Mouse (Mus musculus): ENCODE measurements around the gene Sec11a. TPM values are rescaled to one million over a fixed set of nuclear protein-coding genes. Genes with fewer than 3 reads are reported as not detected.

Gene Sec11a
- total RNA-seq, 1 experiment = 171 TPM

DNA sequence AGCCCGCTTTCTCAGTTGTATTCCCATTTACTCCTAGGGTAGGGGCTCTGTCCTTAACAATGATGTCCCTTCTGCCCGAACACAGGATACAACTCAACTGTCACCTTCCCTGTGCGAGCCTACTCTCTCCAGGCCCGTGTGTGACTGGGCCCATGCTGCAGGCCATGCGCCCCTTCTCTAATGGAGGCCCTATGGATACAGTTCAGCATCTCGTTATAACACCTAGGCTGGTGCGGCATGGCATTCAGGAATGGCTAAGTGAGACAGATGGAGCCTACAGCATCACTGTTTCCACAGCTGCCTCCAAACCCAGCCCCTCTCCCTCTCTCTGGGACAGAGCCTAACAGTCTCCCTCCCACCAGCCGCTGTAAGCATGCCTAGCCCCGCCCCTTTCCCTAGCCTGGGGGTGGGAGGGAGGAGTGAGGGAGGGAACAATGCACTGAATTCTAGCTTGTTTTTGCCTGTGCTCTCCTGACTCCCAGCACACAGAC, 58.5 kb downstream of the Sec11a start:
- TF ChIP-seq ZNF384 (IDR thresholded peaks at IDR 0.05; ENCODE audit: low read depth, low read length) (no peak), ZC3H11A (IDR thresholded peaks at IDR 0.05; ENCODE audit: borderline replicate concordance, low read depth, low read length) (no peak), HCFC1 (IDR thresholded peaks at IDR 0.05; ENCODE audit: borderline replicate concordance, insufficient read depth, low read length) (no peak), MAFK (IDR thresholded peaks at IDR 0.05; ENCODE audit: insufficient read depth, low read depth, low read length) (no peak), CHD2 (IDR thresholded peaks at IDR 0.05; ENCODE audit: low read depth, low read length) (no peak)
- peak overlapping the region in 1 of 2 experiments; percentile 43; a peak in 3 of 4 replicates for H3K4me3 ChIP-seq (ENCODE audit: insufficient read depth in 1 of 2, low read depth in 1 of 2, low read length in 2 of 2, poor library complexity in 1 of 2, severe bottlenecking in 1 of 2)
- in situ Hi-C loops (cut with MboI; ENCODE audit: low sequenced_read_pairs in 2 of 2, unreplicated experiment in 2 of 2) = loop anchor here in 1 of 2 experiments (10.0 kb wide), 2 partner anchors 176 to 266 kb away; no protein-coding TSS in a partner anchor
- H3K9me3 ChIP-seq (ENCODE audit: control insufficient read depth, insufficient read depth, low read depth, low read length) = no peaks in the 10 kb centered on the region
- H3K4me1 ChIP-seq (ENCODE audit: control insufficient read depth in 2 of 2, insufficient read depth in 2 of 2, low read length in 2 of 2, poor library complexity in 1 of 2) = peaks cover 2 to 7% of the 10 kb centered on the region in 2 experiments; a peak in 2 of 4 replicates
- peak; percentile 94 for DNase-seq (ENCODE audit: low read depth, low spot score)
- peaks cover 31% of the 10 kb centered on the region for H3K36me3 ChIP-seq (ENCODE audit: control insufficient read depth, insufficient read depth, low read length, poor library complexity, severe bottlenecking)
- peak overlapping the region; percentile 46 for H3K27ac ChIP-seq (ENCODE audit: insufficient read depth, low read depth, low read length, poor library complexity, severe bottlenecking)
- peak overlapping the region; percentile 20; the same call in 1 of the 2 replicates for H3K9ac ChIP-seq (ENCODE audit: insufficient read depth, low read depth, low read length, poor library complexity, severe bottlenecking)

DNA sequence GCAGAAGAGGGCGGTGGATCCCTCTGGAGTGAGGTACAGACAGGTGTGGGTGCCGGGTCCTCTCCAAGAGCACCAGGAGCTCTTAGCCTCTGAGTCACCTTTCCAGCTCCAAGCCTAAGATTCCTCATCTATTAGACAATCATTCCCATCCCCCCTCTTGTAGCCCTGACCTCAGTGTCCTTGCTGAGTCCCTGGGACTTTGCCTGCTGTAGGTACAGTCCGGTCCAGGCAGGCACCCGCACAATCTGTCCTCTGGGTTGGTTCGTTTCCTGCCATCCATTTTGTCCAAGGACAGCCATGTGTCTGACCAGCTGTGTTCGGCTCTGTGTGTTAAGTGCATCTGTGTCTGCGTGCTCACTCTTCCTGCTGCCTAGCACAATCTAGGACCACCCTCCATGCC, 59.0 kb downstream of the Sec11a start:
- Histone ChIP-seq H3K27ac (ENCODE audit: insufficient read depth, low read depth, low read length, poor library complexity, severe bottlenecking) (peak overlapping the region; percentile 46), H3K4me3 (ENCODE audit: insufficient read depth in 1 of 2, low read depth in 1 of 2, low read length in 2 of 2, poor library complexity in 1 of 2, severe bottlenecking in 1 of 2) (peak overlapping the region in 1 of 2 experiments; percentile 43; a peak in 3 of 4 replicates), H3K9ac (ENCODE audit: insufficient read depth, low read depth, low read length, poor library complexity, severe bottlenecking) (peak overlapping the region; percentile 20; the same call in 1 of the 2 replicates), H3K36me3 (ENCODE audit: control insufficient read depth, insufficient read depth, low read length, poor library complexity, severe bottlenecking) (peaks cover 26% of the 10 kb centered on the region), H3K9me3 (ENCODE audit: control insufficient read depth, insufficient read depth, low read depth, low read length) (no peaks in the 10 kb centered on the region), H3K4me1 (ENCODE audit: control insufficient read depth in 2 of 2, insufficient read depth in 2 of 2, low read length in 2 of 2, poor library complexity in 1 of 2) (peaks cover 0 to 7% of the 10 kb centered on the region in 2 experiments; a peak in 2 of 4 replicates)
- no peak for DNase-seq (ENCODE audit: low read depth, low spot score)
- in situ Hi-C loops (cut with MboI; ENCODE audit: low sequenced_read_pairs in 2 of 2, unreplicated experiment in 2 of 2) = loop anchor here in 1 of 2 experiments (10.0 kb wide), 2 partner anchors 176 to 266 kb away; no protein-coding TSS in a partner anchor
- TF ChIP-seq CHD2 (IDR thresholded peaks at IDR 0.05; ENCODE audit: low read depth, low read length) = no peak

DNA sequence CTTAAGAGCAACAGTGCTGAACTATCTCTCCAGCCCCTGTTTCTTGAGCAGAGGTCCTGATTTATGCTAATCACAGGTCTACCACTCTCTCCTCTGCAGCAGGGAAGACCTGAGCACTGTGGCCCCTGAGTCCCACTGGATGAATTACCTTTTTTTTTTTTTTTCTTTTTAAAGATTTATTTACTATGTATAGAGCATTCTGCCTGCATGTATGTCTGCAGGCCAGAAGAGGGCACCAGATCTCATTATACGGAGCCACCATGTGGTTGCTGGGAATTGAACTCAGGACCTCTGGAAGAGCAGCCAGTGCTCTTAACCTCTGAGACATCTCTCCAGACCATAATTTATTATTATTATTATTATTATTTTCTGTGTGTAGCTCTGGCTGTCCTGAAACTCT, 61.9 kb downstream of the Sec11a start:
- Histone ChIP-seq H3K27ac (ENCODE audit: insufficient read depth, low read depth, low read length, poor library complexity, severe bottlenecking) (no peak overlapping the region), H3K9ac (ENCODE audit: insufficient read depth, low read depth, low read length, poor library complexity, severe bottlenecking) (no peak overlapping the region), H3K36me3 (ENCODE audit: control insufficient read depth, insufficient read depth, low read length, poor library complexity, severe bottlenecking) (peaks cover under 1% of the 10 kb centered on the region; the same call in 1 of the 2 replicates), H3K4me3 (ENCODE audit: insufficient read depth in 1 of 2, low read depth in 1 of 2, low read length in 2 of 2, poor library complexity in 1 of 2, severe bottlenecking in 1 of 2) (no peak overlapping the region), H3K4me1 (ENCODE audit: control insufficient read depth in 2 of 2, insufficient read depth in 2 of 2, low read length in 2 of 2, poor library complexity in 1 of 2) (peaks cover 0 to 7% of the 10 kb centered on the region in 2 experiments; a peak in 2 of 4 replicates), H3K9me3 (ENCODE audit: control insufficient read depth, insufficient read depth, low read depth, low read length) (no peaks in the 10 kb centered on the region)
- DNase-seq (ENCODE audit: low read depth, low spot score) = no peak
- in situ Hi-C loops (cut with MboI; ENCODE audit: low sequenced_read_pairs in 2 of 2, unreplicated experiment in 2 of 2) = loop anchor here in 1 of 2 experiments (10.0 kb wide), 2 partner anchors 179 to 269 kb away; no protein-coding TSS in a partner anchor
- peak; percentile 42; the same call in 1 of the 2 replicates for TF ChIP-seq ZNF384 (IDR thresholded peaks at IDR 0.05; ENCODE audit: low read depth, low read length)
- TF ChIP-seq ZC3H11A (IDR thresholded peaks at IDR 0.05; ENCODE audit: borderline replicate concordance, low read depth, low read length) = no peak

DNA sequence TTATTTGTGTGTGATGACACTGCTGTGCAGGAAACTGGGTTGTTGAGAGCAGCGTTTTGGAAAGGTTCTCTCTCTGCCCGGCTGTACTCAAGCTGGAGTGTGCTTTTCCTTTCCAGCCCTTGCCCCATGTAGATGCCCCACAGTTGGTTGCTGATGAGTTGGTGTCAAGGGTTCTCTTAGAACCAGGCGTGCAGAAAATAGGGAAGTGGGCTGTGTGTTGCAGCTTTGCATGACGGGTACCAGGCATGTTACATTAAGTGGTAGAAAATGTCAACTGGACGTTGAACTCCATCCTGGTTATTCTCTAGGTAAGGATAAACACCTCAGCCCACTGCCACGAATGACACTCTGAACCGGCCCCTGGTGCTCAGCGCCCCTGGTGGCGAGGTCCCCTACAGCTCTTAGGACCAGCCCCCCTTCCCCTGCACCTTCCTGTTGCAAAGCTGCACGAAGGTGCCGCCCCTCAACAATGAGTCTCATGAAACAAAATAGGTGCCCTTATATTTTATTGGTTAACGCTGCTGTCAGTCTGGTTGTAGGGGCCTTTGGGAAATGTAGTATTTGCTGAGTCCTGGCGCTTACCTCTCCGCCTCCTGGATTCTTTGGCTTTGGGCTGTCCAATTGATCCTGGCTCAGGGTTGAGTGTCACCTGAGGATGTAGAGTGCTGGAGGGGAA, 64.6 kb downstream of the Sec11a start:
- no peak overlapping the region for H3K27ac ChIP-seq (ENCODE audit: insufficient read depth, low read depth, low read length, poor library complexity, severe bottlenecking)
- no peaks in the 10 kb centered on the region for H3K9me3 ChIP-seq (ENCODE audit: control insufficient read depth, insufficient read depth, low read depth, low read length)
- TF ChIP-seq CHD2 (IDR thresholded peaks at IDR 0.05; ENCODE audit: low read depth, low read length) (no peak), ZC3H11A (IDR thresholded peaks at IDR 0.05; ENCODE audit: borderline replicate concordance, low read depth, low read length) (no peak), MAFK (IDR thresholded peaks at IDR 0.05; ENCODE audit: insufficient read depth, low read depth, low read length) (no peak), ZNF384 (IDR thresholded peaks at IDR 0.05; ENCODE audit: low read depth, low read length) (no peak), HCFC1 (IDR thresholded peaks at IDR 0.05; ENCODE audit: borderline replicate concordance, insufficient read depth, low read length) (no peak)
- no peak for DNase-seq (ENCODE audit: low read depth, low spot score)
- H3K4me1 ChIP-seq (ENCODE audit: control insufficient read depth in 2 of 2, insufficient read depth in 2 of 2, low read length in 2 of 2, poor library complexity in 1 of 2) = no peaks in the 10 kb centered on the region; a peak in 1 of 4 replicates
- no peaks in the 10 kb centered on the region; the same call in 1 of the 2 replicates for H3K36me3 ChIP-seq (ENCODE audit: control insufficient read depth, insufficient read depth, low read length, poor library complexity, severe bottlenecking)
- H3K9ac ChIP-seq (ENCODE audit: insufficient read depth, low read depth, low read length, poor library complexity, severe bottlenecking) = no peak overlapping the region
- H3K4me3 ChIP-seq (ENCODE audit: insufficient read depth in 1 of 2, low read depth in 1 of 2, low read length in 2 of 2, poor library complexity in 1 of 2, severe bottlenecking in 1 of 2) = no peak overlapping the region
- in situ Hi-C loops (cut with MboI; ENCODE audit: low sequenced_read_pairs in 2 of 2, unreplicated experiment in 2 of 2) = loop anchor here in 1 of 2 experiments (10.0 kb wide), 2 partner anchors 182 to 272 kb away; no protein-coding TSS in a partner anchor
